Comparison of ENCODE assay signal across 20 mouse cellular contexts in genomic region chr13:109707154-109707553, GRCm38 (mm10).
"Had no signal": no experiment of that assay in that cellular context is flagged by ENCODE, and none has a peak within 500 bp of the region (broad histone marks: within the 10 kb centered on the region; RNA-seq: fewer than 3 reads in every experiment).

No protein-coding gene starts in this region.

- H3K9ac ChIP-seq: limb, embryonic 13.5 days; liver, embryonic 12.5 days; liver, embryonic 15.5 days; lung, embryonic 15.5 days; neural tube, embryonic 13.5 days; stomach, embryonic 15.5 days had no signal

- H3K36me3 ChIP-seq: limb, embryonic 10.5 days; limb, embryonic 13.5 days; lung, embryonic 15.5 days; neural tube, embryonic 13.5 days; stomach, embryonic 15.5 days had no signal

- ATAC-seq: liver, embryonic 12.5 days had no signal

- H3K9me3 ChIP-seq: limb, embryonic 10.5 days; limb, embryonic 13.5 days; liver, embryonic 12.5 days; liver, embryonic 15.5 days; lung, embryonic 15.5 days; neural tube, embryonic 13.5 days; stomach, embryonic 15.5 days had no signal

- H3K4me3 ChIP-seq: limb, embryonic 10.5 days; limb, embryonic 13.5 days; liver, embryonic 12.5 days; liver, embryonic 15.5 days; lung, embryonic 15.5 days; myocyte; neural tube, embryonic 13.5 days; stomach, embryonic 15.5 days had no signal

- H3K4me1 ChIP-seq: limb, embryonic 13.5 days; liver, embryonic 15.5 days; lung, embryonic 15.5 days; neural tube, embryonic 13.5 days; stomach, embryonic 15.5 days had no signal

- H3K4me2 ChIP-seq: limb, embryonic 13.5 days; liver, embryonic 12.5 days; liver, embryonic 15.5 days; lung, embryonic 15.5 days; neural tube, embryonic 13.5 days; stomach, embryonic 15.5 days had no signal

- H3K27ac ChIP-seq: limb, embryonic 10.5 days; limb, embryonic 13.5 days; liver, embryonic 12.5 days; liver, embryonic 15.5 days; lung, embryonic 15.5 days; neural tube, embryonic 13.5 days; stomach, embryonic 15.5 days had no signal

- DNase-seq: kidney, adult 18-20 months; kidney, adult 9 months; kidney, postnatal 14 days; kidney, postnatal 4 days; liver; lung, adult 18-20 months; lung, postnatal 10 days; lung, postnatal 36 days; retina, postnatal 1 day; right cerebral cortex, postnatal 25 days; spleen, adult 18-20 months; thymus, postnatal 25 days had no signal

- H3K27me3 ChIP-seq: limb, embryonic 13.5 days; liver, embryonic 12.5 days; liver, embryonic 15.5 days; lung, embryonic 15.5 days; neural tube, embryonic 13.5 days; stomach, embryonic 15.5 days had no signal
